Mouse (Mus musculus): ENCODE results near the gene Gpr3. TPM values are rescaled to one million over a fixed set of nuclear protein-coding genes. Genes with fewer than 3 reads are reported as not detected.

The Gpr3 gene
- polyA plus RNA-seq, 1 experiment from 2014 or later: 0.57 TPM

DNA sequence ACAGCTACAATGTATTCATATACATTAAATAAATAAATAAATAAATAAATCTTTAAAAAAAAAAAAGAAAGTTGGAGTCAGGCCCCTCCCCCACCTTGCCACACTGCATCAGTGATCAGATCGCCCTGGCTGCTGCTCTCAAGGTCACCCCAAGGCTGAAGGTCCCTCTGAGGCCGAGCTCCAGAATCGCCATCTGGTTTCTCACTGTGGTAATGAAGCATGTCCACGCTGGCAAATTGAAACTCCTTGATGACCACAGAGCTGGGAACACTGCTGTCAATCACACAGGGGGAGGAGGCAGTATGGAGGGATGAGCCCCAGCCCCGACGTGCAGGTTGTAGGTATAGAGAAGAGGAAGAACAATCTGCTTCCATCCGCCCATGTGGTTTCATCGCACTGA, 15.3 kb upstream of the Gpr3 start:
- H3K27me3 ChIP-seq: peaks cover 3% of the 10 kb centered on the region; the same call in 1 of the 2 replicates
- ATAC-seq: no peak
- no peak overlapping the region for H3K4me3 ChIP-seq
- H3K9me3 ChIP-seq (replicated peaks): no peaks in the 10 kb centered on the region
- no peaks in the 10 kb centered on the region for H3K36me3 ChIP-seq (ENCODE audit: poor library complexity, severe bottlenecking)
- 76% methylated on average over 8 of the region's 8 CpGs for WGBS
- no peak overlapping the region for H3K27ac ChIP-seq
- no peak overlapping the region for H3K9ac ChIP-seq
- no peak overlapping the region for H3K4me2 ChIP-seq
- no peaks in the 10 kb centered on the region for H3K4me1 ChIP-seq

DNA sequence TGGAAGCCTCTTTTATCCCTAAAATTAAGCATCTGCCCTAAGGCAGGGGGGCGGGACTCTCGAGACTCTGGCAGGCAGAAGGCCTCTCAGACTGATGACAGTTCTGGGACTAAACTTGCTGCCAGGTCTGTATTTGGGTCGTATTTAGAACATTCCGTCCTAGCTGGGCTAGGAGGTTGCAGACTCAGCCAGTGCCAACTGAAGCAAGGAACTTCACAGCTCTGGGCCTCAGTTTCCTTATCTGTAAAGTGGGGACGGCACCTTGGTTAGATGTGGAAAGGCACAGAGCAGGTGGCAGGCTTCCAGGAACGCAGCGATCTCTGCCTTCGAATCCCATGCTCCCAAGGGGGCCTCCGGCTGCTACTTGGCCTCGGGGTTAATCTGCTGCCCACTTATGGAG, 13.7 kb upstream of the Gpr3 start:
- Histone ChIP-seq H3K9ac (no peak overlapping the region), H3K27me3 (peaks cover 19% of the 10 kb centered on the region), H3K9me3 (replicated peaks) (no peaks in the 10 kb centered on the region), H3K4me1 (0 out of 2 replicates have a peak, but pooled peaks cover under 1% of the 10 kb centered on the region), H3K36me3 (ENCODE audit: poor library complexity, severe bottlenecking) (no peaks in the 10 kb centered on the region), H3K4me3 (no peak overlapping the region), H3K4me2 (no peak overlapping the region), H3K27ac (no peak overlapping the region)
- WGBS: 76% methylated on average over 10 of the region's 10 CpGs
- ATAC-seq: no peak

DNA sequence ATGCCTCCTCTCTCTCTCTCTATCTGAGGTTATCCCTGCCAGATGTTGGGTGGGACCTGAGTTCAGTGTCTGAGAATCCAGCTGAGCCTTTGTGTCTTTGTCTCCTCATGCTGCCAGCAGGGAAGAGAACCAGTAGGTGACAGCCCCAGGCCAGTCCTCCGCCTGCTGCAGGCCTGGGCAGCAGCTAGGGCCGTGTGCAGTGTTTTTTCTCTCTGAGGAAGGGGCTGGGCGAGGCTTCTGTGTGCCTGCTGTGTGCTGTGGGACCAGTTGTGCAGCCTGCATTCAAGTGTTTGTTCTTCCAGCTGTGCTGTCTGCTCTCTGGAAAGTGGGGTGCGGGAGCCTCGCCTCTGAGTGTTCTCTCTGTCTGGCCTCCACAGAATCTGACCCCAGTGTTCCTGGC, 11.5 kb upstream of the Gpr3 start:
- Histone ChIP-seq H3K27ac (no peak overlapping the region), H3K4me1 (peaks cover 6% of the 10 kb centered on the region), H3K36me3 (ENCODE audit: poor library complexity, severe bottlenecking) (no peaks in the 10 kb centered on the region), H3K9ac (no peak overlapping the region), H3K4me2 (no peak overlapping the region), H3K9me3 (replicated peaks) (no peaks in the 10 kb centered on the region), H3K27me3 (peaks cover 39% of the 10 kb centered on the region), H3K4me3 (no peak overlapping the region)
- no peak for ATAC-seq
- 47% methylated on average over 5 of the region's 5 CpGs for WGBS

DNA sequence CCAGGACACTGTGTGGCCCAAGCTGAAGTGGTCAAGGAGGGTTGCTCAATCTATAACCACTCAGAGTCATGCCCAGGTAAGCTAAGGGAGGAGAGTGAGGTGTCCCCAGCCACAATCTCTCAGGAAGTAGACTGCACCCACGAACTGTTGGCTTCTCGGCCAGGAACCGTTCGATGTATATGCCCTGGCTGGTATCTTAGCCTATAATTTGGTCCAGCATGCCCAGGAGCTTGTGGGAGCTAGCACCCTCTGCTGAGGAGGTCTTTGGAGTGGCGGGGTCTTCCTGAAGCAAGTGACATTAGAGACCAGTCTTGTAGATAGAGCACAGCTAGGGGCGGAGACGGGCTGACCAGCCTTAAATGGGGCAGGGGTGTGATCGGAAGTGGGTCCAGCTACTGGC, 9.4 kb upstream of the Gpr3 start:
- peaks cover 39% of the 10 kb centered on the region for H3K27me3 ChIP-seq
- H3K9me3 ChIP-seq (replicated peaks): no peaks in the 10 kb centered on the region
- no peak for ATAC-seq
- H3K4me2 ChIP-seq: no peak overlapping the region
- H3K27ac ChIP-seq: no peak overlapping the region
- WGBS: 83% methylated on average over 8 of the region's 8 CpGs
- peaks cover 6% of the 10 kb centered on the region for H3K4me1 ChIP-seq
- no peaks in the 10 kb centered on the region for H3K36me3 ChIP-seq (ENCODE audit: poor library complexity, severe bottlenecking)
- no peak overlapping the region for H3K9ac ChIP-seq
- no peak overlapping the region for H3K4me3 ChIP-seq

DNA sequence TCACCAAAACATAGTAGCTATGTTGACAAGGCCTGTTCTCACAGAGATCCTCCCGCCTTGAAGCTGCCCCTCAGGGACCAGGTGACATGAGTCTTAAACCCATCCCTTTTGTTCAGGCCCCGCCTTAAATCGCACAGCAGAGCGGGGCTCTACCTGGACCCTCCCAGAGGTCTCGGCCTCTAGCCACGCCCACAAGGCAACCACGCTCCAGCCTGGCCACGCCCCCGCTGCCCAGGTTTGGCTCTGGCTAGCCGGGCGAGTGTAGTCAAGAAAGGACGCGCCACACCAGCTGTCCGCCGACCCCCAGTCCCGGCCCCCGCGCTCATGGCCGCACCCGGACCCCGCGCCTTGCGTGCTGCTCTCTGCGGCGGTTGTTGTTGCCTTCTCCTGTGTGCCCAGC, 8.3 kb upstream of the Gpr3 start:
- H3K27me3 ChIP-seq: peaks cover 39% of the 10 kb centered on the region
- peak overlapping the region; percentile 28 for H3K4me3 ChIP-seq
- no peaks in the 10 kb centered on the region for H3K9me3 ChIP-seq (replicated peaks)
- peak overlapping the region; percentile 57 for H3K4me2 ChIP-seq
- peak overlapping the region; percentile 21; the same call in 1 of the 2 replicates for H3K9ac ChIP-seq
- no peak overlapping the region for H3K27ac ChIP-seq
- under 1% methylated on average over 25 of the region's 25 CpGs for WGBS
- H3K36me3 ChIP-seq (ENCODE audit: poor library complexity, severe bottlenecking): no peaks in the 10 kb centered on the region
- peaks cover 6% of the 10 kb centered on the region for H3K4me1 ChIP-seq
- no peak for ATAC-seq

DNA sequence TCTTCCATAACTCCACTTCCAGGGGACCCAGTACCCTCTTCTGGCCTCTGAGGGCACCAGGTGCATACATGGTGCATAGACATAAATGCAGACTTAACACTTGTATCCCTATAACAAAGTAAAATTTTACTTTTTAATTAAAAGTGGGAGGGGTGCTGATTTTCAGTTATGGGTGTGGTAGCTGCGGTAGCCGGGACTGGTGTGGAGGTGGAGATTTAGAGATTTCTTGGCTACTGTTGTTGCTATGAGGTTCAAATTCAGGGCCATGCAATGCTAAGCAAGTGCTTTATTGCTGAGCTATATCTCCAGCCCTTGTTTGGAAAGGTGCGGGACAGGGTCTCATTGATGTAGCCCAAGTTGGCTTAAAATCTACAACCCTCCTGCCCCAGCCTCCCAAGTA, 6.4 kb upstream of the Gpr3 start:
- Histone ChIP-seq H3K27ac (no peak overlapping the region), H3K4me2 (no peak overlapping the region), H3K4me3 (no peak overlapping the region), H3K9me3 (replicated peaks) (no peaks in the 10 kb centered on the region), H3K36me3 (ENCODE audit: poor library complexity, severe bottlenecking) (no peaks in the 10 kb centered on the region), H3K9ac (no peak overlapping the region), H3K27me3 (peaks cover 54% of the 10 kb centered on the region), H3K4me1 (peaks cover 6% of the 10 kb centered on the region)
- ATAC-seq: no peak
- 88% methylated on average over 3 of the region's 3 CpGs for WGBS

DNA sequence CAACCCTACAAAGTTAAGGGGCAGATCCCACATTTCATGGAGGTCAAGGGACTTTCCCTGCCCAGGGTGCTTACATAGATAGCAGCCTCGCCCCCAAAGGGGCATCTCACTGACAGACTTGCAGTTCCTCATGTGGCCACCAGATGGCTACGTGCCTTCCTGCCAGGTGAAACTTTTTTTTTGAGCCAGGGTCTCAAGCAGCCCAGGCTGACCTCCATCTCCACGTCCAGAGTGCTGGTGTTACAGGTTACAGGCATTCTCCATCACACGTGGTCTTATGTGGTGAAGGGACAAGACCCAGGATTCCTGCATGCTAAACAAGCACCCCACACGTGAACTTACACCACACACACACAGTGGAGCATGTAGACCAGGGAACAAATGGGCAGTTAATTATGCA, 5.3 kb upstream of the Gpr3 start:
- Histone ChIP-seq H3K4me1 (peaks cover 15% of the 10 kb centered on the region), H3K27me3 (peaks cover 62% of the 10 kb centered on the region), H3K27ac (no peak overlapping the region), H3K4me3 (no peak overlapping the region), H3K9ac (peak overlapping the region; percentile 30; the same call in 1 of the 2 replicates), H3K4me2 (no peak overlapping the region), H3K36me3 (ENCODE audit: poor library complexity, severe bottlenecking) (no peaks in the 10 kb centered on the region), H3K9me3 (replicated peaks) (no peaks in the 10 kb centered on the region)
- 0% methylated on average over 5 of the region's 5 CpGs for WGBS
- ATAC-seq: no peak

DNA sequence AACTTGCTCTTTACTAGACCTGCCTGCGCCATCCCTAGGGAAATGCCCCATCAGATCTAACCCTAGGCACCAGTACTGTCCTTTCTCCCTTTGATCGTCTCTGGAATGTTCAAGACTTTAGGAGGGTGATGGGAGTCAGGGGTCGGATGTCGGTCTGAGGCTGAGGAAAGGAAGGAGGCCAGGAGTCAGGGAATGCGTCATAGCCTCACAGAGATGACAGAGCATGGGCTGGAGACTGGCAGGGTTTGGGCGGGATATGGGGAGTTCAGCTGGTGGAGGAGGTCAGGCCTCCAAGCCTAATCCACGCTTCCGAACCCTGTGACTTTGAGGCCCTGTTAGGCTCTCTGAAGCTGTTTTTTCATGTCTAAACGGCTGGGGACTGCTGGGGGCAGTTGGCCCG, 1.3 kb upstream of the Gpr3 start:
- Histone ChIP-seq H3K27me3 (peaks cover 49% of the 10 kb centered on the region), H3K9me3 (replicated peaks) (no peaks in the 10 kb centered on the region), H3K27ac (no peak overlapping the region), H3K4me3 (peak overlapping the region; percentile 68; the same call in 1 of the 2 replicates), H3K9ac (no peak overlapping the region), H3K4me2 (peak overlapping the region; percentile 98), H3K4me1 (peaks cover 22% of the 10 kb centered on the region), H3K36me3 (ENCODE audit: poor library complexity, severe bottlenecking) (no peaks in the 10 kb centered on the region)
- WGBS: 7% methylated on average over 10 of the region's 10 CpGs
- ATAC-seq: no peak

DNA sequence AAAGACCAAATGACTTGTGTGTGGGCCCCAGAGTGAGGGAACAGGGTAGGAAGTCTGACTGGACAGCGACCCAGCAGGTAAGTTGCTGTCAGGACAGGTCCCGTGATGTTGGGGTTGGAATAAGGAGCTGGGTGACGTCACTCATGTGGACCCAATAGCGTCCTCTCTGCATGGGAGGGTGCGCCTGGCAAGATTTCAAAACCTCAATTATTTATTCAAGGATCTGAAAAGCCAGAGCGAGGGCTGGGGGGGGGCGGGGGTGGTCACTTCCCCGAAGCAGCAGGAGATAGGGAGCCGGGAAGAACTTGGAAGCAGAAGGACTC, 893 bp upstream of the Gpr3 start:
- Histone ChIP-seq H3K4me2 (peak overlapping the region; percentile 98), H3K27ac (no peak overlapping the region), H3K36me3 (ENCODE audit: poor library complexity, severe bottlenecking) (no peaks in the 10 kb centered on the region), H3K4me3 (peak overlapping the region; percentile 68), H3K27me3 (peaks cover 49% of the 10 kb centered on the region), H3K9me3 (replicated peaks) (no peaks in the 10 kb centered on the region), H3K4me1 (peaks cover 22% of the 10 kb centered on the region), H3K9ac (no peak overlapping the region)
- ATAC-seq: peak; percentile 12; the same call in 1 of the 2 replicates
- WGBS: 0% methylated on average over 8 of the region's 9 CpGs

DNA sequence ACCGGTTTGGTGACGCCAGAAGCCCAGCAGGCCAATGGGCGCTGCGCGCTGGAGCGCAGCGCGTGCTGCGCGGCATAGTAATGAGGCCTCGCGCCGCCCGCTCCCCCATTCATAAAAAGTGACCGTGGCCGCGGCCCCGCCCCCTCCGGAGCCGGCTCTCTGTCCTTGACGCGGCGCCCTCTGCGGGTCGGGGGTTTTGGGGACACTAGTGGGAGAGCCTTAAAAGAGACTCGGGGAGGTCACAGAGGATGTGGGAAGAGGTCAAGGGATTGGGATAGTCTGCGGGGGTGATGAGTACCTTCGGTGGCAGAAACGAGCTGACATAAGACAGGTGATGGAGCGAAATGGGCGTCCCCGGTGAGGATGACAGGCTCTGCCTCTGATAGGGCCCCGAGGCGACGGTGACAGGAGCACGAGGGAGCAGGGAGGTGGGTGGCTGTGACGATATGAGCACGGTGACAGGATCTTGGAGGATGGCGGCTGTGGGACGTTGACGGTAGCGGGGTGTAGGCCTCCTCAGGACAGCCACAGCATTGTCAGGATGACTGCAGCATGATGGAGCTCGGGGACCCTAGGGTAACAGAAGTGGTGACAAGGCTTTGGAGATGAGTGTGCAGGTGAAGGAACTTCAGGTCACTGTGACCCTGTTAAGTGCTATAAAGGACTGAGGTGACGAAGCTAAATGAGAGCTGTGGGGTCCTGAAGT, 379 bp upstream of the Gpr3 start:
- Histone ChIP-seq H3K9ac (peak overlapping the region; percentile 71), H3K4me3 (peak overlapping the region; percentile 68), H3K36me3 (ENCODE audit: poor library complexity, severe bottlenecking) (no peaks in the 10 kb centered on the region), H3K9me3 (replicated peaks) (no peaks in the 10 kb centered on the region), H3K27ac (no peak overlapping the region), H3K27me3 (peaks cover 49% of the 10 kb centered on the region), H3K4me1 (peaks cover 22% of the 10 kb centered on the region), H3K4me2 (peak overlapping the region; percentile 98)
- ATAC-seq: peak; percentile 84
- 1% methylated on average over 42 of the region's 44 CpGs for WGBS

DNA sequence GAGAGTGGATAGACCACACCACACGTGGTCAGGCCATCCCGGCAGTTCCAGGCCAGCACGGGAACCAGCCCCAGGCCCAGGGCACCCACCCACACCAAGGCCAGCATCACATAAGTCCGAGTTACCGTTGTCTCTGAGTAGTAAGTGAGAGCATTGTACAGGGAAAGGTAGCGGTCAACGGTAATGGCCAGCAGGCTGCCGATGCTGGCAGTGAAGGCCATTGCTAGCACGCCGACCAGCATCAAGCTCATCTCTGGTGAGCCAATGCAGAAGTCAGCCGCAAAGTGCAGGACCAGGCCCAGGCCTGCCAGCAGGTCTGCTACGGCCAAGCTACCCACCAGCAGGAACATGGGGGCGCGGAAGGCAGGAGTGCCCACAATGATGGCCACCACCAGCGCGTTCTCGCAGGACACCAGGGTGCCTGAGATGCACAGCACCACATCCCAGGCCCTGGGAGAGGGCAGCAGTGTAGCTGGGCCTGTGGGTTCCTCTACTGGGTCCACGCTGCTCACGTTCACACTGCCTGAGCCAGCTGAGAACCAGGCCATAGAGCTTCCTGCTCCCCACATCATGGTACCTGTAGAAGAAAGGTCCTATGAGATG, 1.4 kb downstream of the Gpr3 start:
- Histone ChIP-seq H3K27me3 (peaks cover 49% of the 10 kb centered on the region), H3K9ac (no peak overlapping the region)
- 93% methylated on average over 19 of the region's 19 CpGs for WGBS

DNA sequence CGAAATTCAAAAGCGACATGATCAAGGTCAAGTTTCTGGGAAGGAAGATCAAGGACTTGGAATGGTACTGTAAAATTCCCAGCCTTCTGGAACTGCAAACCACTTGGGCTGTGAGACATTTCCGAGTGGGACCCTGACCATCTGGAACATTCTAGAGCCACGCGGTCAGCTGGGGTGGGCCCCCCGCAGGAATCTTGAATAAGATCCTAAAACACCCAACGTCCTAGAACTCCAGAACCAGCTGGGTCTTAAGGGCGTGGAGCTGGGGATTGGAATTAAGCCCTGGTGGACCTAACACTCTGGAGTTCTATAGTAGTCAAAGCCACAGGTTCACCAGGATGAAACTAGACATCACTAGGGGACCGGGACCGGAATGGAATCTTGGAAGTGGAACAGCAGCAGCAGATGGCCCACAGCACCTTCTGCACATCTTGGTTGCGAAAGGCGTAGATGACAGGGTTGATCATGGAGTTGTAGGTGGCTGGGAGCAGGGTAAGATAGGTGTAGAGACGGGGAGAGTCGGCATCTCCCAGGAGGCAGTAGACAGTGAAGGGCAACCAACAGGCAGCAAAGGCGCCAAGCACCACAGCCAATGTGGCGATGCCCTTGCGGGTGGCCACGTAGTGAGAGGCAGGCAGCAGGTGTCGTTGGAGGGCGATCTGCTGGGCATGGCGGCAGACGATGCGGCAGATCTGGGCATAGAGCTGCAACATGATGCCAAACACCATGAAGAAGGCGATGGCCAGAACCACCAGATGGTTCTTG, 2.1 kb downstream of the Gpr3 start:
- ATAC-seq: no peak
- H3K4me3 ChIP-seq: no peak overlapping the region
- H3K36me3 ChIP-seq (ENCODE audit: poor library complexity, severe bottlenecking): no peaks in the 10 kb centered on the region
- H3K4me1 ChIP-seq: peaks cover 22% of the 10 kb centered on the region
- H3K27ac ChIP-seq: no peak overlapping the region
- no peak overlapping the region for H3K9ac ChIP-seq
- peaks cover 45% of the 10 kb centered on the region for H3K27me3 ChIP-seq
- H3K4me2 ChIP-seq: no peak overlapping the region
- WGBS: 94% methylated on average over 24 of the region's 24 CpGs
- no peaks in the 10 kb centered on the region for H3K9me3 ChIP-seq (replicated peaks)

More for the DNA sequence above, 1.4 kb downstream of the Gpr3 start:
- Histone ChIP-seq H3K4me2 (no peak overlapping the region), H3K9me3 (replicated peaks) (no peaks in the 10 kb centered on the region), H3K4me3 (no peak overlapping the region), H3K36me3 (ENCODE audit: poor library complexity, severe bottlenecking) (no peaks in the 10 kb centered on the region), H3K4me1 (peaks cover 22% of the 10 kb centered on the region), H3K27ac (no peak overlapping the region)
- no peak for ATAC-seq

Measured in forebrain, embryonic 13.5 days (tissue).